Mouse (Mus musculus) hindbrain, embryonic 15.5 days (tissue): ENCODE measurements around the gene Lrrc8d. TPM values are rescaled to one million over a fixed set of nuclear protein-coding genes. Genes with fewer than 3 reads are reported as not detected.

ENCODE experiments used
- ATAC-seq: fragments of 200-750 bp; cut with Nextera tagmentation; 2 replicates; pipeline ENCODE4 v1.8.0; 2017; ENCODE audit warnings: low read depth, moderate number of reproducible peaks, moderate TSS enrichment; ENCODE audit not compliant: low FRiP score
- H3K27ac ChIP-seq: fragments of 300-500 bp; sonication (generic); replicated peaks from 2 replicates; pipeline ENCODE4 v1.5.1; 2015; ENCODE audit warnings: mild to moderate bottlenecking, inconsistent platforms
- H3K27me3 ChIP-seq: fragments of 300-500 bp; sonication (generic); 2 replicates; pipeline ENCODE4 v1.6.1; 2015; ENCODE audit warnings: control low read depth, inconsistent platforms
- H3K36me3 ChIP-seq: fragments of 300-500 bp; sonication (generic); 2 replicates; pipeline ENCODE4 v1.6.1; 2015; ENCODE audit warnings: control low read depth, inconsistent platforms
- H3K4me1 ChIP-seq: fragments of 300-500 bp; sonication (generic); replicated peaks from 2 replicates; pipeline ENCODE4 v1.6.1; 2015; ENCODE audit warnings: control low read depth, inconsistent platforms
- H3K4me2 ChIP-seq: fragments of 300-500 bp; sonication (generic); 2 replicates; pipeline ENCODE4 v1.6.1; 2015; ENCODE audit warnings: moderate library complexity, mild to moderate bottlenecking, inconsistent platforms
- H3K4me3 ChIP-seq: fragments of 300-500 bp; sonication (generic); 2 replicates; pipeline ENCODE4 v1.5.1; 2015; ENCODE audit warnings: mild to moderate bottlenecking, inconsistent platforms
- H3K9ac ChIP-seq: fragments of 300-500 bp; sonication (generic); 2 replicates; pipeline ENCODE4 v1.6.1; 2015; ENCODE audit warnings: inconsistent platforms
- H3K9me3 ChIP-seq: fragments of 300-500 bp; sonication (generic); 2 replicates; pipeline ENCODE4 v1.6.1; 2016; ENCODE audit warnings: control low read depth, inconsistent platforms
- WGBS: fragments of 180-500 bp; shearing (Covaris S2); methylation state at CpG from one replicate; pipeline ENCODE4 v1.1.7; 2015; 5-methylcytosine and 5-hydroxymethylcytosine counted together
- polyA plus RNA-seq: library from polyadenylated mRNA; unstranded; fragments of >200 nt; fragmentation: Nextera tagmentation; extraction: Ambion mirVana; gene quantifications from 2 replicates; pipeline ENCODE4 v1.2.1, GENCODE M21; 2015

Gene Lrrc8d
- polyA plus RNA-seq = 29.7 and 35.6 TPM in 2 replicates

DNA sequence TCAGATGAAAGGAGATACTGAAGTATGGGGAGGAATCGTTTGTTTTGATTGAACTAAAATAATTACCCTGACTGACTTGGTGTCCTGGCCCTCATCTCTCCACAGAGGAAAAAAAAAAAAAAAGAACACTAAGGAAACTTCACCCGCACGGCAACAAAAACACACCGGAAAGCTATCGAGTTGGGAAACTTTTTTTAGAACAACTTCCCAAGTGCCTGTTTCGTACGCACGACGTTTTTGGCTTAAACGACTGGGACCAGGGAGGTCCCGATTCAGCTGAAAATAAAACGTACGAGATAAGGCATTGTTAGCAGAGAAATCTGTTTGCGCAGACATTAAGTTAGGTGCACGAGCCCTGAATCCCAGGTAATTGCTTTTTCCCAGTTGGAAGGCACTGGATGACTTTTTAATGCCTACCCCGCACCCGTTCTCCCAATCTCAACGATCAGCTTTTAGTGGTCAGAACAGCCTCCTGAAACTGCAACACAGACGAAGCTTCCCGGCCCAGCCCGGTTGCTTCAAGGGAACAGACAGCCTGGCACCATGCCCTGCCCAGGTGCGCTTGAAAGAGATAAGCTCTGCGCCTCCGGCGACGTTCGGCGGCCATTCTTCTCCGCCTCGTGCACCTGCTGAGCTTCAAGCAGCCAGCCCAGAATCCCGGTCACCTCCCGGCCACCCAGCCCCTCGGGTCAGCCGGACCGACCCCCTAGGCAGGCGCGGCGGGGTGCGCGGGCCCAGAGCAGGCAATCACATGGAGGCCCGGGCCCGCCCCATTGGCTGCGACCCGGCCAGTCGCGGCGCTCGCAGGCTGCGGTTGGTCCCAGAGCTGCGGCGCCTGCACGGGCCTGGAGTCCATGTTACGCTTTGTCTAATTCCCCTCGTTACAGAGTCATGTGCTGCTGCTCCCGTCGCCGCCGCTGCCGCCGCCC, at the start of gene Lrrc8d:
Gene Lrrc8d (plus strand): TSS at position 829 of the 929 bp plus-strand sequence.
- under 1% methylated on average over 59 of the region's 60 CpGs for WGBS
- H3K4me3 ChIP-seq = peak within 1 kb of the TSS; percentile 99
- peaks cover 44% of the 10 kb centered on the region for H3K4me1 ChIP-seq
- peak within 1 kb of the TSS; percentile 97 for H3K27ac ChIP-seq
- H3K9ac ChIP-seq = peak within 1 kb of the TSS; percentile 100
- no peaks in the 10 kb centered on the region for H3K9me3 ChIP-seq
- no peaks in the 10 kb centered on the region for H3K27me3 ChIP-seq
- H3K4me2 ChIP-seq = peak within 1 kb of the TSS; percentile 86
- no peaks in the 10 kb centered on the region for H3K36me3 ChIP-seq
- ATAC-seq = peak; percentile 95

DNA sequence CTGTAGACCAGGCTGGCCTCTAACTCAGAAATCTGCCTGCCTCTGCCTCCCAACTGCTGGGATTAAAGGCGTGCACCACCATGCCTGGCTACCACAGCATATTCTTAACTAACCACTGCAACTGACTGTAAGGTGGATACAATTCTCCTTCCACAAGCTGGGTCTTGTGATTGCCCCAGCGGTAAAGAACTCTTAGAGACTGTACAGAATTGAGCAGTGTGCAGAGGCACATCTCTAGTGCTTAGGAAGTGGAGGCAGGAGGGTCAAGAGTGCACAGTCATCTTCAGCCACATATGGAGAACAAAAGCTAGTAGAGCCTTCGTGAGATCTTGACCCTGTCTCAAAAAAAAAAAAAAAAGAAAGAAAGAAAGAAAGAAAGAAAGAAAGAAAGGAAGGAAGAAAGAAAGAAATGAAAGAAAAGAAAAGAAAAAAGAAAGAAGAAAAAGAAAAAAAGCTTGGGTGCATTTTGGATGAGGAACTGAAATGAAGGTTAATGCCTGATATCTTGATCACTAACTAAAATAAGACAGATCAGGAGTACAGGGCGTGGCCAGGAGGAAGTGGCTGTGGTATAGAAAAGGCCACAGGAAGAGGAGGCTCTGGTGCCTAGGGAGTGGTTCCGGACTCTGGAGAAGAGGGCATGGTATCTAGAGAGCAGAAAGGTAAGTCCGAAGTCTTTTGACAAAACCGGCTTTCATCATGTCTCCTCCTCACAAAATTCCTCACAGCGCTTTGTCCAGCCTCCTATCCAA, 48.9 kb upstream of the Lrrc8d start:
- H3K4me1 ChIP-seq = 0 out of 2 replicates have a peak, but pooled peaks cover 4% of the 10 kb centered on the region
- H3K27ac ChIP-seq = no peak overlapping the region
- H3K4me2 ChIP-seq = no peak overlapping the region
- no peaks in the 10 kb centered on the region for H3K36me3 ChIP-seq
- no peak for ATAC-seq
- no peak overlapping the region for H3K4me3 ChIP-seq
- H3K9me3 ChIP-seq = no peaks in the 10 kb centered on the region
- no peaks in the 10 kb centered on the region for H3K27me3 ChIP-seq
- no peak overlapping the region for H3K9ac ChIP-seq
- WGBS = 89% methylated on average over 8 of the region's 8 CpGs

DNA sequence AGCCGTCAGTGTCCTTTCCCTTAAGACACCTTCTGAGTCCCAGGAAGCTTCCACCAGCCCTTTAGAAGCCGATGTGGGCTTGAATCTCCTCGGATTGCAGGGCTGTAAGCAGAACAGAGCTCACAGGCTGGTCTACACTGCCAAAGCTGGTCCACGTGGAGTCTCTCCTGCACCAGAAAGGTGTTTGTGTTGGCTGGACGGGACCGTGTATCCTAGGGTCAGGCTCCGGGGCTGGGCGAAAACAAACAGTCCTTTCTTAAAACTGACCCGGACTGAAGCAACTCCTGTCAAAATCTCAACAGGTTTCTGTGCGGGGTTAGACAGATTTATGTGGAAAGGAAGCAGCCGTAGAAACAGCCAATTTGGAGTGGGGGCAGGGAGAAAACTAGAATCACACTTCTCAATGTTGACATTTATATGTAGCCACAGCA, 48.2 kb upstream of the Lrrc8d start:
- no peaks in the 10 kb centered on the region for H3K9me3 ChIP-seq
- WGBS = 79% methylated on average over 11 of the region's 11 CpGs
- H3K27ac ChIP-seq = no peak overlapping the region
- no peaks in the 10 kb centered on the region for H3K27me3 ChIP-seq
- H3K9ac ChIP-seq = no peak overlapping the region
- ATAC-seq = no peak
- H3K4me3 ChIP-seq = no peak overlapping the region
- no peak overlapping the region for H3K4me2 ChIP-seq
- 0 out of 2 replicates have a peak, but pooled peaks cover 4% of the 10 kb centered on the region for H3K4me1 ChIP-seq
- H3K36me3 ChIP-seq = no peaks in the 10 kb centered on the region

DNA sequence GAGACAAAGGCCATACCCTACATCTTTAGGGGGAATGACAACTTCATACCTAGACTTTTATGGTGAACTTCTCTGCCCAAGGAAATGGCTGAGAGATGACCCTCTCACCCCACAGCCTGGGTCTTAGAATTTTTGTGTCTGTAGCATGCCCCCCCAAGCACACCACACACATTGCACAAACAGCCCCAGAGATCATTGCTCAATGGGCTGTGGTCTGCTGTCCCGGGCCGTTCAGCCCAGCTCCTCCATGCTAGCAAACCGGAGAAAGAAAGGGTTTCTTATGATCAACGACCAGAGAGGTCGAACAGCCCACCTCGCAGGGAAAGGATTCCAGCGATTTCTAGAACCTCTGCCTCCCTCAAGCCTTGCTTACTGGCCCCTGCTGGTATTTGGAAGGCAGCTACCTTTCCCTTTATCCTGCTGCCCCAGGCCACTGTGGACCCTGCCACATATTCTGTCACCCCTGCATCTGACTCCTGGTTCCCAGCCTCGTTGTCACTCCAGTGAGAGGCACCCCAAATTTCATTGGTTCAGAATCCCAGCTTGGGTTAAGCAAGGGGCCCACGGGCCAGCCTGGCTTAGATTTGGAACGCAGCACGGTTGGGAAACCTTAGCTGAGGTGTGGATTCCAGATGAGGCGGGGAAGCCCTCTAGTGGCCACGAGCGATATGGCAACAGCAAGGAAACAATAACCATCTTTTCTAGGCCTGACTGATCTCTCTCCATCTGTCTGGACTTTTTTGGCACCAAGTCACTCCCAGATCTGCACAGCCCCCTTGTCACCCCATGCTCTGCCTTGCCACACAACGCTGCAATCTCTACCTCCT, 45.3 kb upstream of the Lrrc8d start:
- no peaks in the 10 kb centered on the region for H3K9me3 ChIP-seq
- no peak overlapping the region for H3K27ac ChIP-seq
- H3K4me1 ChIP-seq = 0 out of 2 replicates have a peak, but pooled peaks cover 4% of the 10 kb centered on the region
- H3K4me2 ChIP-seq = no peak overlapping the region
- H3K27me3 ChIP-seq = no peaks in the 10 kb centered on the region
- no peak overlapping the region for H3K4me3 ChIP-seq
- H3K9ac ChIP-seq = no peak overlapping the region
- peak; percentile 70 for ATAC-seq
- no peaks in the 10 kb centered on the region for H3K36me3 ChIP-seq
- 30% methylated on average over 15 of the region's 15 CpGs for WGBS

DNA sequence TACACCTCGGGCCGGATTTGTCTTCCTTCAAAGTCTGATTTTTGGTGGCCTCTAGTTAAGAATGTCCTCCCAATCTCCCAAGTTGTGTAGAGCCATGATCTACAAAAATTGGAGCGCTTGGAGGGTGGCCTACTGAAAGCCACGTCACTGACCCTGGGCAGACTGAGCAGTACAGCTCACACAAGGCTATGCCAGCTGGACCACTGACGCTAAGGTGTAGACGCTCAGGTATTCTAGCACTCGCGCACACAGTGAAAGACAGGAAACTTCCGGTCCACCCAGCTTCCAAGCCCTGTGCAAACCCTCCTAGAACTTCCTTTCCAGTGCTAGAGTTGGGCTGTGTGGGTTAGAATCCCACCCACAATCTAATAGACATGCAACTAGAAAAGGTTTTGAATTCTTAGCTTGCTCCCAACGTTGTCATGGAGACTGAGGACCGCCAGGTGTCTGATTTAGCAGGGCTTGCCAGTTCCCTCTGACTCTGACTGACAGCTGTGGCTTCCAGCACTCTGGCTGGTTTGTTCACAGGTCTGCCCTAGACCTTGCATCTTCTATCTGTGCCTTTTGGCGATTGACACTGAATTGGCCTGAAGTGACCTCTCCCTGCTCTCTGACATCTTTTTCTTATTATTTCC, 44.6 kb upstream of the Lrrc8d start:
- Histone ChIP-seq H3K9me3 (no peaks in the 10 kb centered on the region), H3K36me3 (no peaks in the 10 kb centered on the region), H3K27ac (no peak overlapping the region), H3K4me1 (0 out of 2 replicates have a peak, but pooled peaks cover 4% of the 10 kb centered on the region), H3K4me3 (no peak overlapping the region), H3K9ac (no peak overlapping the region), H3K27me3 (no peaks in the 10 kb centered on the region), H3K4me2 (no peak overlapping the region)
- 67% methylated on average over 12 of the region's 12 CpGs for WGBS
- peak; percentile 63; the same call in 1 of the 2 replicates for ATAC-seq

DNA sequence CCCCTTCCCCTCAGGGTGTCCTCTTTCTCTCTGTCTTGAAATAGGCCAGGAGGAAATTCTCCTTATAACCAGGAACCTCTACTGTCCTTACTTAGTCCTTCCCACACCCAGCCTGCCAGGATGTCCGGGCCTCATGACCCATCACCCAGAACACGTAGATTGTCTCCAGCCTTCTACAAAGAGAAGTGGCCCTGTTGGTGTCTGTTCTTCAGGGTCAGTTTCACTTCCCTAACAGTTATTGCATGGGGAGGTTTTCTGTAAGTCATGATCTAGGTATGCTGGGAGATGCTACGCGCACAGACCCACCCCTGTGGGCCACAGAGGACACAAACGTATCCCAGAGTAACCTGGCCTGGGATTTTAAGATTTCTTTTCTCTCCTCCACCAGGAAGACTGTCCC, 37.9 kb upstream of the Lrrc8d start:
- ATAC-seq = no peak

DNA sequence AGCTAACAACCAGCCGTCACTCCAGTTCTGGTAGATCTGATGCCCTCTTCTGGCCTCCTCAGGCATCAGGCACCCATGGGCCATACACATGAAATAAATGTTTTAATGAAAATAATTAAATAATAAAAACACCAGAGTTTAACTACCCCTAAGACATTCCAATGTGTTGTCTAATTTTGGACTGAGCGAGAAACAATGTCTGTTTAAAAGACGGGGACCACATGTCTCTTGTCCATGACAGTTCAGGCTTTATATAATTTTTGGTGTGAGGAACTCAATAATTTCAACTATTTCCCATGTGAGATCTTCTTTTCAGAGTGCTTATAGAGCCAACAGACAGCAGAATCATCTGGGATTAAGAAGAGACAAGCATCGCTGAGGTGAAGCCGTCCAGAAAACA, 32.8 kb upstream of the Lrrc8d start:
- H3K9ac ChIP-seq = no peak overlapping the region
- no peak overlapping the region for H3K4me3 ChIP-seq
- ATAC-seq = no peak
- H3K27me3 ChIP-seq = no peaks in the 10 kb centered on the region
- H3K9me3 ChIP-seq = no peaks in the 10 kb centered on the region
- WGBS = 96% methylated on average over 5 of the region's 5 CpGs
- H3K4me2 ChIP-seq = no peak overlapping the region
- H3K4me1 ChIP-seq = no peaks in the 10 kb centered on the region
- H3K36me3 ChIP-seq = no peaks in the 10 kb centered on the region
- no peak overlapping the region for H3K27ac ChIP-seq

More for the DNA sequence above, 37.9 kb upstream of the Lrrc8d start:
- Histone ChIP-seq H3K27ac (no peak overlapping the region), H3K4me1 (no peaks in the 10 kb centered on the region), H3K9me3 (no peaks in the 10 kb centered on the region), H3K4me2 (no peak overlapping the region), H3K36me3 (no peaks in the 10 kb centered on the region), H3K9ac (no peak overlapping the region), H3K27me3 (no peaks in the 10 kb centered on the region), H3K4me3 (no peak overlapping the region)
- 93% methylated on average over 5 of the region's 5 CpGs for WGBS

DNA sequence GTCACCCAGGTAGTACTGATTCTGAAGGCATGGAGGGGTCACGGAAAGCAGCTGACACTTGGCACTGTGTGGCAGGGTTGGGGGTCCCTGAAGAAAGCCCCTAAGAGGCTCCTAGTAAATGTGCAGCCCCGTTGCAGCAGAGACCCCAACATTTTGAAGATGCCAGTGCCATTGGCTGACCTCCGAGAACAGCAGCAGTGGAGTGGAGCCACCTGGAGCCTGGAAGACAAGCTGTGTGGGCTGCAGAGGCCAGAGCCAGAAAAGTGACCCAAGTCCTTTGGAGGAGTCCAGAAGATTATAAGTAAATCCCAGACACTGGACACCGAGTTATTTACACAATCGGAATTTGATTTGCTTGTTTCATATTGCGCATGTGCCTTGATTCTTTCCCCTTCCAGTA, 32.4 kb upstream of the Lrrc8d start:
- Histone ChIP-seq H3K4me3 (no peak overlapping the region), H3K9ac (no peak overlapping the region), H3K4me2 (no peak overlapping the region), H3K36me3 (no peaks in the 10 kb centered on the region), H3K4me1 (no peaks in the 10 kb centered on the region), H3K27me3 (no peaks in the 10 kb centered on the region), H3K9me3 (no peaks in the 10 kb centered on the region), H3K27ac (no peak overlapping the region)
- WGBS = 92% methylated on average over 6 of the region's 6 CpGs
- ATAC-seq = no peak

DNA sequence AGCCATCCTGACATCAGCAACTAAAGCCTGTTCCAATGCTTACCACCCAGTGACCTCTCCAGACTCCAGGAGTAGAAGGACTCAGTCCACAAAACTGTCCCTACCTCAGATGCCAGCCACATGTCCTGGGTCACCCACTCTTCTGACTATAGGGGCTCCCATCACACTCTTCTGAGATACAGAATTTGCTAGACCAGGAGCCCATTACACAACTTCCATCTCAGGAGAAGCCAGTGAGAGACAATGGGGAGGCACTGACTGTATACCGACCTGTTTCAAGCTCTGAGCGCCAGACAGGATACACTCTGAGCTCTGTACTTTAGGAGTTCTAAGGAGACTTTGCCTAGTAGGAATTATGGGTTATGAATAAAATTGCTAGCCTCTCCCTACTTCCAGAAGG, 30.7 kb upstream of the Lrrc8d start:
- Histone ChIP-seq H3K9me3 (no peaks in the 10 kb centered on the region), H3K27ac (no peak overlapping the region), H3K36me3 (no peaks in the 10 kb centered on the region), H3K27me3 (no peaks in the 10 kb centered on the region), H3K4me1 (no peaks in the 10 kb centered on the region), H3K4me3 (no peak overlapping the region), H3K9ac (no peak overlapping the region), H3K4me2 (no peak overlapping the region)
- ATAC-seq = no peak
- 94% methylated on average over 2 of the region's 2 CpGs for WGBS

DNA sequence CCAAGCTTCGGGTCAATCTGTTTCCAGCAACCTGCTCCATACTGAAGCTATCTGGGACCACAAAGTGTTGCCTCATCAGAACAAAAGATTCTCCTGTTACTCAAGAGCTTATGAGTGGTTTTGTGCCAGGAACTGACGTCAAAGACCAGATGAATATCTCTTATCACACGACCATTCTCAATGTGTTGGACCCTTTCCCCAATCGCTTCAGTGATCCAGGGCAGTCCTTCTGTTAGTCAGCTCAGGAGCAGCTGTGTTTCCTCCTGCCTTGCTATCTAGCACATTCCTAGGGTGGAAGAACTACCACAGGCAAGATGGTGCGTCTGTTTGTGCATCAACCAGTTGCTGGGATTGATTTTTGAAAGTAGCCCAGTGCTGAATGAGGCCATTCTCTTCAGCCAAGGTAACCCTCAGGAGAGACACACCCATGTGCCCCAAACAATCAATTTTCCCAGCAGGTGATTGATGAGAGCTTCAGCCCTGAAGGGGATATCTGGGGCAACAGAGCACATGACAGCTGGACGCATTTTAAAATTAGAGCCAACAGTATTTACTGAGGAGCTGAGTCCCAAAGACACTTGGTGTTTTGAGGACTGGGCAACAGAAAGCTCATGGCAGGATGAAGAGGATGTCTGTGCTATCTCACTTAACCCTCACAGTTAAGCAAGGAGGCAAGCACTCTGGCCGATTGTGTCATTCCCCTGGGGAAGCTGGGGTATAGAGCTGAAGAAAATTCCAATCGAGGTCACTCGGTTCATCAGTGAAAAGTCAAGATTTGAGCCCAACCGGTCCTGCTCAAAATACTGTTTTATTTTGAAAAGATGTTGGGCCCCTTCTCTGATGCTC, 30.0 kb upstream of the Lrrc8d start:
- H3K9me3 ChIP-seq = no peaks in the 10 kb centered on the region
- 82% methylated on average over 10 of the region's 10 CpGs for WGBS
- no peak for ATAC-seq
- H3K36me3 ChIP-seq = no peaks in the 10 kb centered on the region
- no peaks in the 10 kb centered on the region for H3K27me3 ChIP-seq
- no peak overlapping the region for H3K9ac ChIP-seq
- H3K4me2 ChIP-seq = no peak overlapping the region
- no peaks in the 10 kb centered on the region for H3K4me1 ChIP-seq
- H3K27ac ChIP-seq = no peak overlapping the region
- H3K4me3 ChIP-seq = no peak overlapping the region
